Mouse (Mus musculus) neural tube, embryonic 11.5 days (tissue): Measurements from ENCODE around the gene Ilvbl. TPM values are rescaled to one million over a fixed set of nuclear protein-coding genes. Genes with fewer than 3 reads are reported as not detected.

Experiments
- microRNA-seq: library from miRNA; unstranded; fragments of <30 nt; microRNA quantifications from one replicate; pipeline ENCODE4, GENCODE M21; 2016
- polyA plus RNA-seq: library from polyadenylated mRNA; unstranded; fragments of >200 nt; fragmentation: Nextera tagmentation; extraction: Ambion mirVana; gene quantifications from 2 replicates; pipeline ENCODE4 v1.2.1, GENCODE M21; 2014

The Ilvbl gene
- polyA plus RNA-seq, 1 experiment from 2014 or later = 33.6 TPM

Small RNA genes within 50 kb of the gene (microRNA-seq; reads per million reads assigned to microRNA genes)
- gene Gm27541 = not detected

Other genes with a start within 250 kb of the Ilvbl start
- gene Agpat3, start 221.9 kb upstream of the Ilvbl start, polyA plus RNA-seq = 49.3 and 49.7 TPM in 2 replicates
- gene Rrp1, start 161.3 kb upstream of the Ilvbl start, polyA plus RNA-seq = 257 and 278 TPM in 2 replicates
- gene Cstb, start 148.7 kb upstream of the Ilvbl start, polyA plus RNA-seq = 111 and 120 TPM in 2 replicates
- gene Pdxk, start 109.4 kb upstream of the Ilvbl start, polyA plus RNA-seq = 6.9 and 7.4 TPM in 2 replicates
- not detected in 2 replicates for gene Olfr1358, start 56.9 kb upstream of the Ilvbl start, polyA plus RNA-seq
- gene Syde1, start 17.6 kb downstream of the Ilvbl start, polyA plus RNA-seq = 13.9 and 14.0 TPM in 2 replicates
- not detected in 2 replicates for gene Olfr1357, start 43.7 kb downstream of the Ilvbl start, polyA plus RNA-seq
- not detected in 2 replicates for gene Casp14, start 143.9 kb downstream of the Ilvbl start, polyA plus RNA-seq
- not detected in 2 replicates for gene Ccdc105, start 178.7 kb downstream of the Ilvbl start, polyA plus RNA-seq
- 0.80 and 0.84 TPM in 2 replicates for gene Slc1a6, start 206.2 kb downstream of the Ilvbl start, polyA plus RNA-seq